ENCODE assay signal across 1 mouse cellular context in the genomic region with DNA sequence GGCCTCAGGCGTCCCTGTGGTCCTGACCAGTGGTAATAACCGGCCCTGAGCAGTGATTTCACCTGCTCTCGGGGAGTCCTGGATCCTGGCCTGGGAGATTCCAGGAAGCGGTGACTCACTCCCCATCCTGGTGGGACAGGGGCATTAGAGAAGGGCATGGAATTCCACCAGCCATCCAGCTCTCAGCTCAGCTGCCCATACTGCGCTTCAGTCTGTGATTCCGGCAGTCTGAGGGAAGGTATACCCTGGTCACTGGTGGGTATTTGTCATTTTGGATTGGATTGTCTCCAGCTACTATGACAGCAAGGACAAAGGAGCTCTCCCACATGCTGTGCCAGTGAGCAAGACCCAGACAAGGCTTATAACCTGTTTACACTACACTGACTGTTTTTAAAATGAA.
A peak's percentile ranks its signal among the peaks of the same experiment; 100 is the strongest.
TF ChIP-seq lines count a peak whose summit lies in the region.

No protein-coding gene starts in this region.

TF ChIP-seq in myocyte, 11 proteins besides CTCF, POLR2A, EP300 and RAD21 (continued from another document):
- no peak for TF ChIP-seq POLR2AphosphoS2 (IDR thresholded peaks at IDR 0.05; ENCODE audit: insufficient read length, low read depth)
- peak in 1 of 3 experiments; percentile 68 for TF ChIP-seq MYOG (IDR thresholded peaks at IDR 0.05; ENCODE audit: control insufficient read depth in 1 of 3, insufficient read depth in 1 of 3, insufficient read length in 2 of 3, low read depth in 2 of 3)
- TF ChIP-seq REST (IDR thresholded peaks at IDR 0.05; ENCODE audit: insufficient read depth, insufficient read length), result no peak
- no peak for TF ChIP-seq TCF3 (IDR thresholded peaks at IDR 0.05; ENCODE audit: insufficient read length, low read depth)
- peak in 1 of 3 experiments; percentile 54 for TF ChIP-seq MYOD1 (IDR thresholded peaks at IDR 0.05; ENCODE audit: control insufficient read depth in 1 of 3, insufficient read length in 2 of 3, low read depth in 2 of 3)
- TF ChIP-seq TCF12 (IDR thresholded peaks at IDR 0.05; ENCODE audit: insufficient read depth, poor library complexity, severe bottlenecking), result no peak
- no peak for TF ChIP-seq SRF (IDR thresholded peaks at IDR 0.05; ENCODE audit: control insufficient read depth, insufficient read length, low read depth)
